Mouse (Mus musculus) midbrain, embryonic 11.5 days (tissue): ENCODE measurements around the gene Ccdc6. TPM values are rescaled to one million over a fixed set of nuclear protein-coding genes. Genes with fewer than 3 reads are reported as not detected.
"Not testable (repeated sequence)": the region's sequence is repeated elsewhere in the genome, so short reads cannot be mapped to it uniquely, and the experiment has no call there.

Experiments used
- ATAC-seq: fragments of 200-750 bp; cut with Nextera tagmentation; 2 replicates; pipeline ENCODE4 v1.8.0; 2017; ENCODE audit warnings: moderate TSS enrichment, moderate library complexity; ENCODE audit not compliant: low FRiP score
- DNase-seq: peaks from one replicate; pipeline ENCODE4 v3.0.0; 2015; ENCODE audit warnings: low spot score; ENCODE audit errors: missing footprints
- H3K27ac ChIP-seq: fragments of 300-500 bp; sonication (generic); 2 replicates; pipeline ENCODE4 v1.5.1; 2014; ENCODE audit warnings: low read depth, low read length
- H3K27me3 ChIP-seq: fragments of 300-500 bp; sonication (generic); 2 replicates; pipeline ENCODE4 v1.6.1; 2014; ENCODE audit warnings: mild to moderate bottlenecking, low read length, moderate library complexity, mixed read lengths; ENCODE audit not compliant: control insufficient read depth, insufficient read depth
- H3K36me3 ChIP-seq: fragments of 300-500 bp; sonication (generic); 2 replicates; pipeline ENCODE4 v1.6.1; 2014; ENCODE audit warnings: mild to moderate bottlenecking, low read length, moderate library complexity, mixed read lengths; ENCODE audit not compliant: control insufficient read depth, insufficient read depth
- H3K4me1 ChIP-seq: fragments of 300-500 bp; sonication (generic); 2 replicates; pipeline ENCODE4 v1.6.1; 2014; ENCODE audit warnings: low read length; ENCODE audit not compliant: control insufficient read depth, insufficient read depth
- H3K4me2 ChIP-seq: fragments of 300-500 bp; sonication (generic); 2 replicates; pipeline ENCODE4 v1.6.1; 2014; ENCODE audit warnings: mild to moderate bottlenecking, moderate library complexity
- H3K4me3 ChIP-seq: fragments of 300-500 bp; sonication (generic); 2 replicates; pipeline ENCODE4 v1.5.1; 2014; ENCODE audit warnings: low read depth, low read length
- H3K9ac ChIP-seq: fragments of 300-500 bp; sonication (generic); 2 replicates; pipeline ENCODE4 v1.6.1; 2014; ENCODE audit warnings: low read length
- H3K9me3 ChIP-seq: fragments of 300-500 bp; sonication (generic); 2 replicates; pipeline ENCODE4 v1.6.1; 2016; ENCODE audit warnings: low read length; ENCODE audit not compliant: control insufficient read depth
- WGBS: fragments of 180-500 bp; shearing (Covaris S2); extraction: QIAGEN DNeasy Blood & Tissue Kit; methylation state at CpG from one replicate; pipeline ENCODE4 v1.1.7; 2014; 5-methylcytosine and 5-hydroxymethylcytosine counted together
- polyA plus RNA-seq: library from polyadenylated mRNA; unstranded; fragments of >200 nt; fragmentation: Nextera tagmentation; extraction: Ambion mirVana; gene quantifications from 2 replicates; pipeline ENCODE4 v1.2.1, GENCODE M21; 2014

The Ccdc6 gene
- polyA plus RNA-seq, 1 experiment from 2014 or later = 22.3 TPM

GRCm38 (mm10) chr10:70220971-70221370 is 124.0 kb downstream of the Ccdc6 start:
- WGBS = 61% methylated on average over 5 of the region's 5 CpGs
- Histone ChIP-seq H3K4me2 (no peak overlapping the region), H3K9me3 (no peaks in the 10 kb centered on the region), H3K4me3 (no peak overlapping the region), H3K27me3 (no peaks in the 10 kb centered on the region), H3K36me3 (no peaks in the 10 kb centered on the region), H3K27ac (no peak overlapping the region), H3K9ac (no peak overlapping the region), H3K4me1 (no peaks in the 10 kb centered on the region)
- DNase-seq = no peak
- no peak for ATAC-seq

- not testable (repeated sequence) for H3K36me3 ChIP-seq, H3K4me1 ChIP-seq, H3K27me3 ChIP-seq, DNase-seq, ATAC-seq, H3K27ac ChIP-seq, H3K9ac ChIP-seq, H3K4me2 ChIP-seq, H3K4me3 ChIP-seq, H3K9me3 ChIP-seq
- 94% methylated on average over 8 of the region's 8 CpGs for WGBS
Observed at GRCm38 (mm10) chr10:70222231-70222630, 125.3 kb downstream of the Ccdc6 start.

GRCm38 (mm10) chr10:70224571-70224970 is 127.7 kb downstream of the Ccdc6 start:
- no peak overlapping the region for H3K27ac ChIP-seq
- no peak overlapping the region for H3K4me3 ChIP-seq
- no peak for DNase-seq
- 88% methylated on average over 6 of the region's 6 CpGs for WGBS
- H3K9ac ChIP-seq = no peak overlapping the region
- H3K4me1 ChIP-seq = no peaks in the 10 kb centered on the region
- no peaks in the 10 kb centered on the region for H3K36me3 ChIP-seq
- no peak for ATAC-seq
- no peaks in the 10 kb centered on the region for H3K9me3 ChIP-seq
- no peak overlapping the region for H3K4me2 ChIP-seq
- H3K27me3 ChIP-seq = no peaks in the 10 kb centered on the region

- no peaks in the 10 kb centered on the region for H3K27me3 ChIP-seq
- H3K4me1 ChIP-seq = no peaks in the 10 kb centered on the region
- H3K36me3 ChIP-seq = no peaks in the 10 kb centered on the region
- H3K9ac ChIP-seq = no peak overlapping the region
- no peaks in the 10 kb centered on the region for H3K9me3 ChIP-seq
- H3K27ac ChIP-seq = no peak overlapping the region
- H3K4me2 ChIP-seq = no peak overlapping the region
- H3K4me3 ChIP-seq = no peak overlapping the region
- WGBS = 81% methylated on average over 6 of the region's 6 CpGs
- ATAC-seq (no peak), DNase-seq (no peak)
Observed at GRCm38 (mm10) chr10:70225760-70226159, 128.8 kb downstream of the Ccdc6 start.

GRCm38 (mm10) chr10:70226608-70227007 is 129.7 kb downstream of the Ccdc6 start:
- no peak for ATAC-seq
- no peaks in the 10 kb centered on the region for H3K27me3 ChIP-seq
- no peak for DNase-seq
- H3K27ac ChIP-seq = no peak overlapping the region
- no peak overlapping the region for H3K4me2 ChIP-seq
- H3K4me1 ChIP-seq = no peaks in the 10 kb centered on the region
- no peaks in the 10 kb centered on the region for H3K9me3 ChIP-seq
- no peak overlapping the region for H3K4me3 ChIP-seq
- H3K9ac ChIP-seq = no peak overlapping the region
- H3K36me3 ChIP-seq = no peaks in the 10 kb centered on the region

- Histone ChIP-seq H3K4me2 (no peak overlapping the region), H3K9ac (no peak overlapping the region), H3K27ac (no peak overlapping the region), H3K4me1 (no peaks in the 10 kb centered on the region), H3K27me3 (no peaks in the 10 kb centered on the region), H3K4me3 (no peak overlapping the region), H3K9me3 (no peaks in the 10 kb centered on the region), H3K36me3 (no peaks in the 10 kb centered on the region)
- 86% methylated on average over 6 of the region's 6 CpGs for WGBS
- DNase-seq (no peak), ATAC-seq (no peak)
Observed at GRCm38 (mm10) chr10:70230352-70230751, 133.4 kb downstream of the Ccdc6 start.

- Histone ChIP-seq H3K4me3 (no peak overlapping the region), H3K9me3 (no peaks in the 10 kb centered on the region), H3K9ac (no peak overlapping the region), H3K27me3 (no peaks in the 10 kb centered on the region), H3K4me1 (no peaks in the 10 kb centered on the region), H3K4me2 (no peak overlapping the region), H3K27ac (no peak overlapping the region), H3K36me3 (no peaks in the 10 kb centered on the region)
- ATAC-seq = no peak
- DNase-seq = no peak
- WGBS = 77% methylated on average over 2 of the region's 2 CpGs
Observed at GRCm38 (mm10) chr10:70237936-70238335, 141.0 kb downstream of the Ccdc6 start.

Other genes with a start within 250 kb of the Ccdc6 start
- 0.65 TPM in 1 of 2 replicates, not detected in the other for gene Mrln, start 107.5 kb downstream of the Ccdc6 start, polyA plus RNA-seq
- 0.29 and 0.48 TPM in 2 replicates for gene Slc16a9, start 148.0 kb downstream of the Ccdc6 start, polyA plus RNA-seq